Mouse (Mus musculus): ENCODE data around the gene Phf3. TPM values are rescaled to one million over a fixed set of nuclear protein-coding genes. Genes with fewer than 3 reads are reported as not detected.

Gene Phf3
- polyA plus RNA-seq, 1 experiment from 2014 or later, result 48.1 TPM

GRCm38 (mm10) chr1:30874261-30875131 is 775 bp upstream of the Phf3 start:
- H3K4me2 ChIP-seq, result peak overlapping the region; percentile 67
- peak overlapping the region; percentile 99 for H3K27ac ChIP-seq
- H3K9me3 ChIP-seq, result no peaks in the 10 kb centered on the region
- H3K4me1 ChIP-seq, result peaks cover 10% of the 10 kb centered on the region
- H3K4me3 ChIP-seq, result peak overlapping the region; percentile 86
- H3K36me3 ChIP-seq, result no peaks in the 10 kb centered on the region
- WGBS, result 34% methylated on average over 15 of the region's 15 CpGs
- H3K9ac ChIP-seq, result peak overlapping the region; percentile 98
- no peaks in the 10 kb centered on the region for H3K27me3 ChIP-seq
- no peak for ATAC-seq (ENCODE audit: insufficient number of reproducible peaks, insufficient read depth, low FRiP score, low TSS enrichment, low read depth)

DNA sequence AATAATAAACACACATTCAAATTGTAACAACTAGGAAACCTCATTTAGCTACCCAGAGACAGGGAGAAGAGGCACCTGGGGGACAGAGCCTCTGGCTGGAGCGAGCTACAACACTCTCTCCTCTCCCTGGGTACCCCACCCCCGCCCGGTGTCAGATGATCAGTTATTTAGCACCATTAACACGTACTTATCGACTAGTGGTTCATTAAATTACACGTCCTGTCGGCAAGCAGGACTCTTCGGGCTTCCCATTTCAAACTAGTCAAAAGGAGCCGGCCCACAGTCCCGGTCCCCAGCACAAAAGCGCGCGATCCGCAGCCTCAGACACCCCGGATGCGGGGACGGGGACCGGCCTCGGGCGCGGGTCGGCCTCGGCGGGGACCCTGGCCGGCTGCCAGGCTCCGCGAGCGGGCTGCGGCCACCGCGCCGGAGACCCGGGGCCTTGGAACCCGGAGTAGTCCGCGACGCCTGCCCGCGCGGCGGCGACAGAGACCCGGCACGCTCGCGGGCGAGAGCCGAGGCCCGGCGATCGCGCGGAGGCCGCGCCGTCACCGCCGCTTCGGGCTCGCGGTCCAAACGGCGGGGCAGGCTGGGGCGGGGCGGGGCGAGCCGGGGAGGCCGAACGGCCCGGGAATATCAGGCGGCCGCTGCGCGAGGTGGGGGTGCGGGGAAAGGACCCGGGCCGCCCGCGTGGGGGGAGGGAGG is 733 bp downstream of the Phf3 start:
- Histone ChIP-seq H3K4me3 (peak overlapping the region; percentile 86), H3K9me3 (no peaks in the 10 kb centered on the region), H3K36me3 (no peaks in the 10 kb centered on the region), H3K9ac (peak overlapping the region; percentile 98), H3K4me2 (peak overlapping the region; percentile 67), H3K27ac (peak overlapping the region; percentile 99), H3K4me1 (peaks cover 16% of the 10 kb centered on the region), H3K27me3 (no peaks in the 10 kb centered on the region)
- ATAC-seq (ENCODE audit: insufficient number of reproducible peaks, insufficient read depth, low FRiP score, low TSS enrichment, low read depth), result no peak; the same call in none of the 2 replicates
- under 1% methylated on average over 60 of the region's 79 CpGs for WGBS

DNA sequence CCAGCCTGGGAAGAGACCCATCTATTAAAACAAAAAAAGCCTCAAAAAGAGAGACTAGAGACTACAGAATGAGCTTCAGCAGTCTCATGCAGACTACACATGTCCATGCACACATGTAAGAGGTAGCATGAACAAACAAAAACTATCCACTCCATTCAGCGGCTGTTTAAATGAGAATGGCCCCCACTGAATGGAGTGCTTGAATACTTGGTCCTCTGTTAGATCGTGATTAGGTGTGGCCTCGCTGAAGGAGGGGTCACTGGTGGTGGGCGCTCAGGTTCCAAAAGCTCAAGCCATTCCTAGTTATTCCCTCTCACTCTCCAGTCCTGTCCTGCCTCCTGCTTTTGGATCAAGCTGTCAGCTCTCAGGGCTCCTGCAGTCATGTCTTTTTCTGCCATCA is 5.9 kb downstream of the Phf3 start:
- 92% methylated on average over 4 of the region's 4 CpGs for WGBS
- H3K4me2 ChIP-seq, result no peak overlapping the region

GRCm38 (mm10) chr1:30852518-30852917 is 21.2 kb downstream of the Phf3 start:
- WGBS, result 86% methylated on average over 3 of the region's 3 CpGs
- Histone ChIP-seq H3K4me1 (no peaks in the 10 kb centered on the region), H3K27me3 (no peaks in the 10 kb centered on the region), H3K4me2 (no peak overlapping the region), H3K36me3 (peaks cover 10% of the 10 kb centered on the region; the same call in 1 of the 2 replicates), H3K9ac (no peak overlapping the region), H3K27ac (no peak overlapping the region), H3K9me3 (no peaks in the 10 kb centered on the region), H3K4me3 (no peak overlapping the region)
- no peak for ATAC-seq (ENCODE audit: insufficient number of reproducible peaks, insufficient read depth, low FRiP score, low TSS enrichment, low read depth)

More for the DNA sequence above, 5.9 kb downstream of the Phf3 start:
- ATAC-seq (ENCODE audit: insufficient number of reproducible peaks, insufficient read depth, low FRiP score, low TSS enrichment, low read depth), result no peak
- no peaks in the 10 kb centered on the region for H3K27me3 ChIP-seq
- H3K4me3 ChIP-seq, result no peak overlapping the region
- H3K9ac ChIP-seq, result no peak overlapping the region
- no peaks in the 10 kb centered on the region for H3K36me3 ChIP-seq
- H3K4me1 ChIP-seq, result peaks cover 11% of the 10 kb centered on the region
- no peaks in the 10 kb centered on the region for H3K9me3 ChIP-seq
- H3K27ac ChIP-seq, result no peak overlapping the region

DNA sequence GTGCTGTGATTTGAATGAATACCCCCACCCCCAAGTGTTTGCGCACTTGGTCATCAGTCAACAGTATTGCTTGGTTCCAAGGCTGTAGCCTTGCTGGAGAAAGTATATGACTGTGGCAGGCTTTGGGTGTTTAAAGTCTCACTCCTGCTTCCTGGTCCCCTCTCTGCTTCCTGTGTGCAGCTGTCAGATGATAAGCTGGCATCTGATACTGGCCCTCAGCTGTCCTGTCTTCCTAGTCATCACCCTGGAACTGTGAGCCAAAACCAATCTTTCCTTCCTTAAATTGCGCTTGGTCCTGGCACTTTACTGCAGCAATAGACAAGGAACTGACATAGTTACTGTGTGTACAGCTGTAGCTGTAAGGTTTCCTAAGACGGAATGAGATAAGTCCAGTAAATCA is 21.8 kb downstream of the Phf3 start:
- Histone ChIP-seq H3K4me1 (no peaks in the 10 kb centered on the region), H3K9ac (no peak overlapping the region), H3K27ac (no peak overlapping the region), H3K9me3 (no peaks in the 10 kb centered on the region), H3K27me3 (no peaks in the 10 kb centered on the region), H3K36me3 (peaks cover 10% of the 10 kb centered on the region; the same call in 1 of the 2 replicates), H3K4me2 (no peak overlapping the region), H3K4me3 (no peak overlapping the region)
- ATAC-seq (ENCODE audit: insufficient number of reproducible peaks, insufficient read depth, low FRiP score, low TSS enrichment, low read depth), result no peak
- 92% methylated on average over 3 of the region's 3 CpGs for WGBS

DNA sequence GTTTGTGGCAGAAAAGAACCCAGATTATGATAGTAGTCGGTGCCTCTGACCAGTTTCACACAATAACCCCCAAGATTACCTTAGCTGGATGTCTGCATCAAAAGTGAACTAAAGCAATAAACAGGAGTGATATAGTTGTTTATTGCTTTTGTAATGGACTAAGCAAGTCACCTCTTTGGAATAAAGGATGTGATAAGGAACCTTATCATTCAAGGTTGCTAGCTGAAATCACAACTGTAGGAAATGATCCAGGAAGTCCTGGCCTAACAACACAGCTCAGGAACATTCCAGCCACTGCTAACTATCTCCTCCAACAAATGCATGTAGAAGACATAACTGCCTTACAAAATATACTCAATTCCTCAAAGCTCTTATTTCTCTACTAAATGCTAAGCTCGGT is 22.8 kb downstream of the Phf3 start:
- 94% methylated on average over 2 of the region's 2 CpGs for WGBS
- ATAC-seq (ENCODE audit: insufficient number of reproducible peaks, insufficient read depth, low FRiP score, low TSS enrichment, low read depth), result no peak

GRCm38 (mm10) chr1:30849955-30850354 is 23.8 kb downstream of the Phf3 start:
- H3K4me1 ChIP-seq, result no peaks in the 10 kb centered on the region
- no peaks in the 10 kb centered on the region for H3K27me3 ChIP-seq
- H3K27ac ChIP-seq, result no peak overlapping the region
- no peak overlapping the region for H3K4me3 ChIP-seq
- no peaks in the 10 kb centered on the region for H3K9me3 ChIP-seq
- no peak for ATAC-seq (ENCODE audit: insufficient number of reproducible peaks, insufficient read depth, low FRiP score, low TSS enrichment, low read depth)
- H3K9ac ChIP-seq, result no peak overlapping the region
- H3K4me2 ChIP-seq, result no peak overlapping the region
- peaks cover 10% of the 10 kb centered on the region; the same call in 1 of the 2 replicates for H3K36me3 ChIP-seq
- 89% methylated on average over 3 of the region's 3 CpGs for WGBS

More for the DNA sequence above, 22.8 kb downstream of the Phf3 start:
- H3K36me3 ChIP-seq, result peaks cover 10% of the 10 kb centered on the region; the same call in 1 of the 2 replicates
- H3K4me3 ChIP-seq, result no peak overlapping the region
- H3K4me2 ChIP-seq, result no peak overlapping the region
- no peaks in the 10 kb centered on the region for H3K27me3 ChIP-seq
- no peak overlapping the region for H3K27ac ChIP-seq
- H3K4me1 ChIP-seq, result no peaks in the 10 kb centered on the region
- no peaks in the 10 kb centered on the region for H3K9me3 ChIP-seq
- H3K9ac ChIP-seq, result no peak overlapping the region

DNA sequence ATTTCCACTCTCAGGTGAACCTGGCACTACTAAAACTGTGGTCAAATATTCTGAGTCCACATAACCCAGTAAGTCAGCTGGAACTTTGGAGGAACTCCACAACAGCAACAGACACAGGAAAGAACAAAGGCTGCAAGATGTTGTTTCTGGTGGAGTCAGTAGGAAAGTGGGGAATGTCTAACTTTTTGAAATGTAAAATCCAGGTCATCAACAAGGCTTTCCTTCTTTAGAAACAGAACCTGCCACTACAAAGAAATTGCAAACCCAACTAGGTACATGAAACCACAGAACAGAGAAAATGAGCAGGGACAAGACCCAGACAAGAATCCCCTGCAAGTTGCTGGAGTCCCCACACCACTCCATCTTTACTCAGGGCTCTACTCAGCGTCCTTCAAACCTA is 26.0 kb downstream of the Phf3 start:
- ATAC-seq (ENCODE audit: insufficient number of reproducible peaks, insufficient read depth, low FRiP score, low TSS enrichment, low read depth), result no peak
- Histone ChIP-seq H3K9ac (no peak overlapping the region), H3K36me3 (peaks cover 10% of the 10 kb centered on the region; the same call in 1 of the 2 replicates), H3K4me3 (no peak overlapping the region), H3K4me2 (no peak overlapping the region), H3K9me3 (no peaks in the 10 kb centered on the region), H3K27me3 (no peaks in the 10 kb centered on the region), H3K27ac (no peak overlapping the region), H3K4me1 (no peaks in the 10 kb centered on the region)
- WGBS, result 54% methylated on average over 1 of the region's 1 CpGs

DNA sequence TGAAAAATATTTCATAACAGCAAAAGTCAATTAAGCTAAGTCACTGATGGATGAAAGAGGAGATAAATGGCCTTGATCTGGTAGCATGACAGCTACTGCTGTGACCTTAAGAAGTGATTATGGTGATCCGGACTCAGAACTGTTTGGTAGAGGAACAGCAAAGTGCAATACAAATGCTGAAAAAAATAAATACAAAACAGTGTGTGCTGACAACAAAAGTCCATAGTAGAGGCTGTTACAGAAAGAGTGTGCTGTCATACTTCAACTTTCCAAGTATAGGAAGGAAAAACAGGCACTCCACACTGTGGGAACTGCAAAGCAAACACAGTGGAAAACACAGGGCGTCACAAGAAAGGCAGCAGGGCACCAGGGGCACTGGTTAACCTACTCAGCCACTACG is 34.1 kb downstream of the Phf3 start:
- no peak overlapping the region for H3K4me2 ChIP-seq
- ATAC-seq (ENCODE audit: insufficient number of reproducible peaks, insufficient read depth, low FRiP score, low TSS enrichment, low read depth), result no peak
- no peak overlapping the region for H3K9ac ChIP-seq
- no peak overlapping the region for H3K27ac ChIP-seq
- no peaks in the 10 kb centered on the region for H3K4me1 ChIP-seq
- WGBS, result 87% methylated on average over 3 of the region's 3 CpGs
- H3K9me3 ChIP-seq, result no peaks in the 10 kb centered on the region
- no peak overlapping the region for H3K4me3 ChIP-seq
- peaks cover 22% of the 10 kb centered on the region for H3K36me3 ChIP-seq
- H3K27me3 ChIP-seq, result no peaks in the 10 kb centered on the region

DNA sequence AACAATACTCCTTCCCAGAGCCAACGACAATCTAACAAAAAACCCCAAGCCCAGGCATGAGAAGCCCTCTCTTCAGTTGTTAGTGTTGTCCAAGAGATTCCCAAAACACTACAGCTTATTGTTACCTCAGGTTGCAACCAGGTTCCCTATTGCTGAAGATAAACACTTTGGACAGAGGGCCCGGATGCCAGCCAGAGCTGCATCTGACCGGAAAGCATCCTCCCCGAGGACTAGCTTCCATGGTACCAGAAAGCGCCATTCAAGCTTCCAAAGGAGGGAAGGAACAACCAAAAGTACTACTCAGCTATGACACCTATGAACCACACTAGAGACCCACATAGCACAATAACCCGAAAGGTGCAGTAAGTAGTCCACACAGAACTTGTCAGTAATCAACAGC is 38.2 kb downstream of the Phf3 start:
- Histone ChIP-seq H3K27me3 (no peaks in the 10 kb centered on the region), H3K9me3 (no peaks in the 10 kb centered on the region), H3K36me3 (peaks cover 36% of the 10 kb centered on the region), H3K27ac (no peak overlapping the region), H3K4me3 (no peak overlapping the region), H3K9ac (no peak overlapping the region), H3K4me2 (no peak overlapping the region), H3K4me1 (no peaks in the 10 kb centered on the region)
- 91% methylated on average over 6 of the region's 6 CpGs for WGBS
- no peak for ATAC-seq (ENCODE audit: insufficient number of reproducible peaks, insufficient read depth, low FRiP score, low TSS enrichment, low read depth)

GRCm38 (mm10) chr1:30832778-30833177 is 40.9 kb downstream of the Phf3 start:
- no peak for ATAC-seq (ENCODE audit: insufficient number of reproducible peaks, insufficient read depth, low FRiP score, low TSS enrichment, low read depth)

GRCm38 (mm10) chr1:30819414-30819813 is 54.3 kb downstream of the Phf3 start:
- Histone ChIP-seq H3K9ac (no peak overlapping the region), H3K4me3 (no peak overlapping the region), H3K9me3 (no peaks in the 10 kb centered on the region), H3K27me3 (no peaks in the 10 kb centered on the region), H3K27ac (no peak overlapping the region), H3K4me1 (no peaks in the 10 kb centered on the region), H3K4me2 (no peak overlapping the region), H3K36me3 (peaks cover 48% of the 10 kb centered on the region)
- WGBS, result 81% methylated on average over 6 of the region's 6 CpGs
- no peak for ATAC-seq (ENCODE audit: insufficient number of reproducible peaks, insufficient read depth, low FRiP score, low TSS enrichment, low read depth)

More at GRCm38 (mm10) chr1:30832778-30833177, 40.9 kb downstream of the Phf3 start:
- no peak overlapping the region for H3K27ac ChIP-seq
- H3K4me3 ChIP-seq, result no peak overlapping the region
- H3K4me2 ChIP-seq, result no peak overlapping the region
- no peaks in the 10 kb centered on the region for H3K27me3 ChIP-seq
- no peaks in the 10 kb centered on the region for H3K4me1 ChIP-seq
- H3K36me3 ChIP-seq, result peaks cover 53% of the 10 kb centered on the region
- WGBS, result 87% methylated on average over 4 of the region's 4 CpGs
- no peaks in the 10 kb centered on the region for H3K9me3 ChIP-seq
- no peak overlapping the region for H3K9ac ChIP-seq

All from embryonic facial prominence, embryonic 13.5 days (tissue).